Mouse (Mus musculus): ENCODE measurements around the gene Hes2. TPM values are rescaled to one million over a fixed set of nuclear protein-coding genes. Genes with fewer than 3 reads are reported as not detected.

Hes2 gene
- not detected in 2 replicates for polyA plus RNA-seq (2016; fragmentation: Nextera tagmentation; extraction: Ambion mirVana)

GRCm38 (mm10) chr4:152158585-152159284, at the start of gene Hes2:
Hes2 (plus strand) TSS chr4:152158867.
- no peak within 1 kb of the TSS for H3K27ac ChIP-seq (ENCODE audit: poor library complexity, severe bottlenecking)
- ATAC-seq (ENCODE audit: insufficient number of reproducible peaks, low FRiP score) = no peak
- peaks cover 78% of the 10 kb centered on the region for H3K27me3 ChIP-seq (replicated peaks)
- H3K9me3 ChIP-seq (replicated peaks) = no peaks in the 10 kb centered on the region
- no peak within 1 kb of the TSS for H3K9ac ChIP-seq
- peak within 1 kb of the TSS; percentile 64 for H3K4me2 ChIP-seq
- peak within 1 kb of the TSS; percentile 40 for H3K4me3 ChIP-seq
- H3K4me1 ChIP-seq (replicated peaks) = peaks cover 24% of the 10 kb centered on the region
- 5% methylated on average over 35 of the region's 35 CpGs for WGBS
- no peaks in the 10 kb centered on the region for H3K36me3 ChIP-seq

GRCm38 (mm10) chr4:152109509-152109908, 49.2 kb upstream of the Hes2 start:
- H3K9ac ChIP-seq = no peak overlapping the region
- H3K9me3 ChIP-seq (replicated peaks) = no peaks in the 10 kb centered on the region
- H3K4me1 ChIP-seq (replicated peaks) = peaks cover 16% of the 10 kb centered on the region
- no peak overlapping the region for H3K4me3 ChIP-seq
- ATAC-seq (ENCODE audit: insufficient number of reproducible peaks, low FRiP score) = no peak
- H3K27ac ChIP-seq (ENCODE audit: poor library complexity, severe bottlenecking) = no peak overlapping the region
- WGBS = 82% methylated on average over 3 of the region's 3 CpGs
- no peak overlapping the region for H3K4me2 ChIP-seq
- peaks cover 22% of the 10 kb centered on the region for H3K27me3 ChIP-seq (replicated peaks)
- peaks cover 77% of the 10 kb centered on the region for H3K36me3 ChIP-seq

DNA sequence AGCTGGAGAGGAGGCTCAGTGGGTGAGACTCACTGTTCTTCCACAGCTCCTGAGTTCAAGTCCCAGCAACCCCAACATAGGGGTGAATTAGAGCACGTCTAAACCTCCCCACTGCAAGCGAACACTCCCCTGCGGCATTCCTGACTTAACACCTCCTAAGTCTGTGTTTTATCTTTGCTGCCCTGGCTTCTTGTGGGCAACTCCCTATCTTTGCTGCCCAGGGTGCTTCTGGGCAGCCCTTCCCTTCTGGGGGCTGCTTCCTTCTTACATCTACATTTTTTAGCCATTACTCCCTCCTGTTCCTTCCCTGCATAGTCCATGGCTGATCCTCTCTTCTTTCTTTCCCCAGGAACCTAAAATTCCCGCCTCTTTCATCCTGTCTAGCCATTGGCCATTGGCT, 48.0 kb upstream of the Hes2 start:
- Histone ChIP-seq H3K9ac (no peak overlapping the region), H3K4me2 (no peak overlapping the region), H3K36me3 (peaks cover 74% of the 10 kb centered on the region), H3K4me3 (no peak overlapping the region), H3K4me1 (replicated peaks) (peaks cover 22% of the 10 kb centered on the region), H3K27me3 (replicated peaks) (peaks cover 31% of the 10 kb centered on the region), H3K27ac (ENCODE audit: poor library complexity, severe bottlenecking) (no peak overlapping the region), H3K9me3 (replicated peaks) (no peaks in the 10 kb centered on the region)
- WGBS = 65% methylated on average over 4 of the region's 4 CpGs
- no peak for ATAC-seq (ENCODE audit: insufficient number of reproducible peaks, low FRiP score)

DNA sequence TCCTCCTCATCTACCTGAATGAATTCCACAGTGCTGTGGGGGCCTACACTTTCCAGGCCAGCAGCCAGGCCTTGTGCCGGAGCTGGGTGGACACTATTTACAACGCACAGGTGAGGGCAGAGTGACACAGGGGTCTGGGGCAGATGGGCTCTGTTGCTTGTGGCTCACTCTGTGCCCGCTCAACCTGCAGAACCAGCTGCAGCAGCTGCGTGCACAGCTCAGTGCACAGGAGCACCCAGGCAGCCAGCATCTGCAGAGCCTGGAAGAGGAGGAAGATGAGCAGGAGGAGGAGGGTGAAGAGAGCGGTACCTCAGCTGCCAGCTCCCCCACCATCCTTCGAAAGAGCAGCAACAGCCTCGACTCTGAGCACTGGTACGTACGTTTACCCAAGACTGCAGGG, 46.3 kb upstream of the Hes2 start:
- H3K27ac ChIP-seq (ENCODE audit: poor library complexity, severe bottlenecking) = no peak overlapping the region
- H3K4me3 ChIP-seq = no peak overlapping the region
- H3K4me1 ChIP-seq (replicated peaks) = peaks cover 30% of the 10 kb centered on the region
- no peaks in the 10 kb centered on the region for H3K9me3 ChIP-seq (replicated peaks)
- peaks cover 59% of the 10 kb centered on the region for H3K36me3 ChIP-seq
- 88% methylated on average over 9 of the region's 9 CpGs for WGBS
- H3K9ac ChIP-seq = 0 out of 2 replicates have a peak overlapping the region, but pooled peaks have one; percentile 28
- H3K4me2 ChIP-seq = no peak overlapping the region
- no peak for ATAC-seq (ENCODE audit: insufficient number of reproducible peaks, low FRiP score)
- peaks cover 48% of the 10 kb centered on the region for H3K27me3 ChIP-seq (replicated peaks)

- WGBS = 54% methylated on average over 16 of the region's 16 CpGs
- no peak overlapping the region for H3K9ac ChIP-seq
- no peak for ATAC-seq (ENCODE audit: insufficient number of reproducible peaks, low FRiP score)
- peaks cover 16% of the 10 kb centered on the region for H3K4me1 ChIP-seq (replicated peaks)
- peaks cover 65% of the 10 kb centered on the region for H3K27me3 ChIP-seq (replicated peaks)
- no peak overlapping the region for H3K4me3 ChIP-seq
- H3K4me2 ChIP-seq = no peak overlapping the region
- no peaks in the 10 kb centered on the region for H3K9me3 ChIP-seq (replicated peaks)
- peaks cover 43% of the 10 kb centered on the region for H3K36me3 ChIP-seq
- no peak overlapping the region for H3K27ac ChIP-seq (ENCODE audit: poor library complexity, severe bottlenecking)
Observed at GRCm38 (mm10) chr4:152114080-152114479, 44.6 kb upstream of the Hes2 start.

DNA sequence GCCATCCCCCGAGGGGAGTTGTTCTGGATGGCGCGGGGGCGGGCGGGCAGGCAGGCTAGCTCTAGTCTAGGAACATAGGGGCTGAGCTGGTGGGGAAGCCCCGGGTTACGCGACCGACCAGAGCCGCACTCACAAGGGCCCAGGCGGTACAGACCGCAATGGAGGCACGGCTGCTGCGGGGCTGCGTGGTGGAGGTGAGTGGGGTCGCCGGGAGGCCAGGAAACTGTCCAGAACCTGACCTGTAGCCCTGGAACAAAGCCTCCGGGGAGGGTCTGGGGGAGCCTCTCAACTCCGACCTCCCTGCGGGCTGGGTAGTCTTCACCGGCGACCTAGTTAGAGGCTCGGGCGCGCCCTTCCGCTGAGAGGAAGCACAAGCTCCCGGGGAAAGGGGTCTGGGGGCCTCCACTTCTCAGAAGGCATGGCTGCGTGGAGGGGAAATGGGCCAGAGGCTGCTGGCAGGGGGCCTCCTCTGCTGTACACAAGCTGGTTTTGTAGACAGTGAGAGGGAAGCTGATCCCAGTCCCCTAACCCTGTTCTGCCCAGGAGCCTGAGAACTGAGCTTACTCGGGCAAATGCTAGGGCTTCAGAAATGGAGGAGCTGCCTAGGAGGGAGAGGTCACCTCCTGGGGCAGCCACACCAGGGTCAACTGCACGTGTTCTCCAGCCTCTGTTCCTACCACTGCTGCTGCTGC, 42.6 kb upstream of the Hes2 start, which contains the start of gene Tnfrsf25:
Gene Tnfrsf25, plus strand, starts transcription at position 14 of the 692 bp plus-strand sequence.
- 2% methylated on average over 30 of the region's 30 CpGs for WGBS
- no peak within 1 kb of the TSS for H3K27ac ChIP-seq (ENCODE audit: poor library complexity, severe bottlenecking)
- no peaks in the 10 kb centered on the region for H3K9me3 ChIP-seq (replicated peaks)
- peaks cover 33% of the 10 kb centered on the region for H3K4me1 ChIP-seq (replicated peaks)
- peak; percentile 34 for ATAC-seq (ENCODE audit: insufficient number of reproducible peaks, low FRiP score)
- peak within 1 kb of the TSS; percentile 41 for H3K9ac ChIP-seq
- peaks cover 85% of the 10 kb centered on the region for H3K27me3 ChIP-seq (replicated peaks)
- H3K36me3 ChIP-seq = peaks cover 36% of the 10 kb centered on the region
- H3K4me3 ChIP-seq = peak within 1 kb of the TSS; percentile 27
- peak within 1 kb of the TSS; percentile 60 for H3K4me2 ChIP-seq

DNA sequence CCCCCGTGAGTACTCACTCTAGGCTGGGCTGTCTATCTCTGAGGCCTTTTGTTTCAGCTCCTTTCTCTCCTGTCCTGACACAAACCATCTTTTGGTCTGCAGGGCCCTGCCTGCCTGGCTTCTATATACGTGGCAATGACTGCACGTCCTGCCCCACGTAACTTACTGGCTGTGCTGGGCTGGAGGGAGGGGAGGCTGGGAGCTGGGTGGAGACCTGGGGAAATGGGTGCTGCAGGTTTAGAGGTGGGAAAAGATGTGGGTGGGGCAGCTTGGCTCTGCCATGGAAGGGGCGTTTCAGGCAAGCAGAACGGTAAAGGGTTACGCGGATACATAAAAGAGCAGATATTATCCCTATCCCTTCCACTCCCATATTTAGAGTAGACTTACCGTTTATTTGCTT, 41.1 kb upstream of the Hes2 start:
- Histone ChIP-seq H3K9ac (no peak overlapping the region), H3K9me3 (replicated peaks) (no peaks in the 10 kb centered on the region), H3K27ac (ENCODE audit: poor library complexity, severe bottlenecking) (no peak overlapping the region), H3K36me3 (peaks cover 24% of the 10 kb centered on the region), H3K4me2 (no peak overlapping the region), H3K4me1 (replicated peaks) (peaks cover 37% of the 10 kb centered on the region), H3K27me3 (replicated peaks) (peaks cover 95% of the 10 kb centered on the region), H3K4me3 (no peak overlapping the region)
- 67% methylated on average over 9 of the region's 9 CpGs for WGBS
- ATAC-seq (ENCODE audit: insufficient number of reproducible peaks, low FRiP score) = no peak

- H3K9ac ChIP-seq = no peak overlapping the region
- no peaks in the 10 kb centered on the region for H3K9me3 ChIP-seq (replicated peaks)
- no peak for ATAC-seq (ENCODE audit: insufficient number of reproducible peaks, low FRiP score)
- peak overlapping the region; percentile 60 for H3K4me2 ChIP-seq
- 5% methylated on average over 39 of the region's 39 CpGs for WGBS
- peak overlapping the region; percentile 35 for H3K4me3 ChIP-seq
- H3K27me3 ChIP-seq (replicated peaks) = peaks cover 99% of the 10 kb centered on the region
- no peak overlapping the region for H3K27ac ChIP-seq (ENCODE audit: poor library complexity, severe bottlenecking)
- peaks cover 4% of the 10 kb centered on the region for H3K36me3 ChIP-seq
- peaks cover 39% of the 10 kb centered on the region for H3K4me1 ChIP-seq (replicated peaks)
Observed at GRCm38 (mm10) chr4:152119396-152120292, 39.0 kb upstream of the Hes2 start.

DNA sequence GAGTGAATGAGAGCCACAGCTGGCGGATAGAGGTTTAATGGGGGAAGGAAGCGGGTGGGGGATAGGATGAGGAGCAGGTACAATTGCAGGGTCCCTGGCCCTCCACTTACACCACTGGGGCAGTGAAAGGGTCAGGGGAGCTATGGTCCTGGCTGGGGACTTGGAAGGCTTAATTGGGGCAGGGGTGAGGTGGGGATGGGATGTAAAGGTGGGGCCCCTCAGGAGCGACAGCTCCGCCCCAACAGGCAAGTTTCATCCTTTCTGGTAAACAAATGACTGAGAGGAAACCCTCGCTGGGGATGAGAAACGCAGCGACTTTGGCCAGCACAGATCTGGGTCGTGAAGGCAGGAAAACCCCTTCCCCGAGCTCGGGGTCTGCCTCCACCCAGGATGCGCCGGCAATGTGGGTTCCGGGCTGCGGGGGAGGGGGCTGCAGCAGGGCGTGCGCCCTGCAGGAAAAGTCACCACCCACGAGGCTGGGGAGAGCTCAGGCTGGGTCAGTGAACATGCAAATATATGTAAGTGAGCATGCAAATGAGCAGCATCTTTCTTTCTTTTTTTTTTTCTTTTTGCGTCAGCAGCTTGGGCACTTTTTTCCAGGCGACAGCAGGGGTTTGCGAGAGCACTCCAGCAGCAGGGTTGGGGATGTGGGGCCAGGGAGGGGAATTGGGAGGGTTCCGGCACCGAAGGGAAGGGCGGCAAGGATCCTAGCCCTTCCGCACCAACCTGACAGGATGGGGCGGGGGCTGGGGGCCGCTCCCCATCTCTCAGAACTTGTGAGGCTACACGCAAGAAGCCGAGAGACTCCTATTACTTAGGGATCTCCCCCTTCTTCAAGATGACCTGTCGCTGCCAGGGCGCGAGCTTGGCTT, 38.1 kb upstream of the Hes2 start:
- no peaks in the 10 kb centered on the region for H3K36me3 ChIP-seq
- H3K27ac ChIP-seq (ENCODE audit: poor library complexity, severe bottlenecking) = no peak overlapping the region
- H3K4me2 ChIP-seq = peak overlapping the region; percentile 60
- peaks cover 43% of the 10 kb centered on the region for H3K4me1 ChIP-seq (replicated peaks)
- H3K27me3 ChIP-seq (replicated peaks) = peaks cover 99% of the 10 kb centered on the region
- H3K9ac ChIP-seq = 0 out of 2 replicates have a peak overlapping the region, but pooled peaks have one; percentile 40
- H3K9me3 ChIP-seq (replicated peaks) = no peaks in the 10 kb centered on the region
- no peak for ATAC-seq (ENCODE audit: insufficient number of reproducible peaks, low FRiP score)
- 2% methylated on average over 31 of the region's 31 CpGs for WGBS
- H3K4me3 ChIP-seq = peak overlapping the region; percentile 35

DNA sequence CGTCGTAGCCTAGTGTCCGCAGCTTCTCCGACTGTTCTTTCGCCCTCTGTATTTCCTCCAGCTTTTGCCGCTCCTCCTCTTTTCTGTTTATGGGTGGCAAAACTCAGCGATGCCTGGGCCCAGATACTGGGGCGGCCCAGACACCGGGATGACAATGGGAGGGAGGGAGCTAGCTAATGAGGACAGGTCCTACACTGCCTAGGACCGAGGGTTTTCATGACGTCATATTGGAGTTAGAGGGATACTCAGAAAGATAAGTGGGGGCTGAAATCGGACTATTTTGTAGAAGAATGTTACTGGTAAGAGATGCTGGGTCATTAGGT, 37.5 kb upstream of the Hes2 start:
- peak overlapping the region; percentile 35 for H3K4me3 ChIP-seq
- no peaks in the 10 kb centered on the region for H3K9me3 ChIP-seq (replicated peaks)
- peaks cover 43% of the 10 kb centered on the region for H3K4me1 ChIP-seq (replicated peaks)
- peak overlapping the region; percentile 60 for H3K4me2 ChIP-seq
- 0 out of 2 replicates have a peak overlapping the region, but pooled peaks have one; percentile 40 for H3K9ac ChIP-seq
- no peaks in the 10 kb centered on the region for H3K36me3 ChIP-seq
- no peak for ATAC-seq (ENCODE audit: insufficient number of reproducible peaks, low FRiP score)
- 3% methylated on average over 12 of the region's 12 CpGs for WGBS
- no peak overlapping the region for H3K27ac ChIP-seq (ENCODE audit: poor library complexity, severe bottlenecking)
- H3K27me3 ChIP-seq (replicated peaks) = peaks cover 99% of the 10 kb centered on the region
